Mouse (Mus musculus) kidney, postnatal 14 days (tissue): ENCODE data around the gene Sccpdh.
"Not testable (repeated sequence)": the region's sequence is repeated elsewhere in the genome, so short reads cannot be mapped to it uniquely, and the experiment has no call there.

ENCODE experiments used
- DNase-seq: peaks from one replicate; pipeline ENCODE4 v3.0.0; 2022; ENCODE audit warnings: mixed read lengths

Sccpdh gene

DNA sequence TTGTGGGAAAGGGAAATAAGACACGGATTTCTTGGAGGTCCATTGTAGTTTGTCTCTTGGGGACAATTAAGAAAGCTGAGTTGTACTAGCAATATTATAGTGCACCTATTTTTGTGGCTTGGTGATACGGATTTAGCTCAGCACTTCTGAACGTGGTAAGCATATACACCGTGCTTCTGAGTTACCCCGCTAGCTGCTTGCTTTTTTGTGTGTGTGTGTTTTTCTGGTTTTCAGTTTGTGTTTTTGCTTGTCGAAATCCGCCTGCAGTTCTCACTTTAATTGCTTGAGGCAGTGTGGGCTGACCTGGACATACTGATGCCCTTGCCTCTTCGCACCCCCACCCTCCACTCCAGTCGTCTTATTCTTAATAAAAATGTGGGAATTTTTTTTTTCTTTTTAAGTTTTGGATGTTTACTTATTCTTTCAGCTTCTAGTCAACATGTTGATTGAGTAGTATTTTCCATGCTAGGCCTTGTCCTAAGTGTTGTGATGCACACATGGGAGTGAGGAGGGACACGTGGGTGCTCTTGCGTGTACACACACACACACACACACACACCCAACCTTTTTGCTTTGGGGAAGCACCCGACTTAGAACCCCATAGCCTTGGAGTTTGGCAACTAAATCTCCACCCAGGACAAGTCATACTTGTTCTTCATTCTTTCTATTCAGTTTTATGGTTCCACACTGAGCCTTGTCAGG, 977 bp downstream of the Sccpdh start:
- peak; percentile 12 for DNase-seq

DNA sequence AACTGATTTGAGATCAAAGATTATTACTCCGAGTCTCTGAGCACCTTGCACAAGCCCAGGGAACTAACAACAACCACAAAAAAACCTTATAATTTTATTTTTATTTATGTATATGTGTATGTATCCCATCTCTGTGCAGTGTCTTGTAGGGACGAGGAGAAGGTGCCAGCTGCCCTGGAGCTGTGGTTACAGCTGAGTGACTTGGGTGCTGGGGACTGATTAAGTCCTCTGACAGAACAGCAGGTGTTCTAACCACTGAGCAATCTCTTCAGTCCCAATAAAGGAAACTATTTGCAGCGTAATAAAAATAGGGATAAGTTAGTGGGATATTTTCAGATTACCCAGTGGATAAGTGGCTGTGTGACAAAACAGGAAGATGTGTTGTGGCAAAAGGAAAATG, 6.3 kb downstream of the Sccpdh start:
- no peak for DNase-seq

DNA sequence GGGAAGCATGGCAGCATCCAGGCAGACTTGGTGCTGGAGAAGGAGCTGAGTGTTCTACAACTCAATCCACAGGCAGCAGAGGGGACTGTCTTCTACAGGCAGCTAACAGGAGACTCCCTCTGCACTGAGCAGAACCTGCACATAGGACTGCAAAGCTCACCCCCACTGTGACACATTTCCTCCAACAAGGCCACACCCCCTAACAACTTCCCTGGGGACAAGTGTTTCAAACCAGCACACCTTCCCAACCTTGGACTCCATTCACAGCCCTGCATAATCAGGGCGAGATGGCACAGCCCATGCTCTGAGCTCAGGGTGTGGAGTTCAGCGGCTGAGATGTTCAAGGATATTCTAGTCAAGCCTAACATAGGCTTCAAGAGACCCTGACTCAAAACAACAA, 9.0 kb downstream of the Sccpdh start:
- no peak for DNase-seq

DNA sequence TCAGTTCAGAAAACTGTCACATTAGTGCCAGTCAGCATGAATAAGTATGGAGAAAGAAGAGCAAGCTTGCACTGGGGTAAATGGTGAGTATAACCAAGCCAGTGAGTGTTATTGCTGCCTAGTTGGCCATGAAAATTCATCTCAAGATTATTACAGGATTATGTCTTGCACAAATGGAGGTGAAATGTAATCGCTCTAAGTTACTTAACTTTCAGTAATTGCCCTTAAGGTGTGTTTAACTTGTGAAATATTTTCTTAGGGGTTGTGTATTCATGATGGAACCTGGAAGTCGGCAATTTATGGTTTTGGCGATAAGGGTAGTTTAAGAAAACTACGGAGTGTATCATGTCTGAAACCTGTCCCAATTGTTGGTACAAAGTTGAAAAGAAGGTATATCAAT, 11.3 kb downstream of the Sccpdh start:
- DNase-seq = no peak

DNA sequence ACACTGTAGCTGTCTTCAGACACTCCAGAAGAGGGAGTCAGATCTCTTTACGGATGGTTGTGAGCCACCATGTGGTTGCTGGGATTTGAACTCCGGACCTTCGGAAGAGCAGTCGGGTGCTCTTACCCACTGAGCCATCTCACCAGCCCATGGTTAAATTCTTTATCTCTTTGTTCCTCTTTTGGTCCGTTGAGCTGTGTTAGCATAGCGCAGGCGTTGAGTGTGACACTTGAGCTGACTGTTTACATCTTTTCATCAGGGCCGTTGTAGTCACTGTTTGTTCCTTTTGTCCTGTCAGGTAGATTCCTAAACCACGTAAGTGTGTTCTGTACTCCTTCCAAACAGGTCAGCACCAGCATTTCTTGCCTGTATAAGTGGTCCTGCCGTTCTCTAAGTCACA, 14.7 kb downstream of the Sccpdh start:
- not testable (repeated sequence) for DNase-seq

DNA sequence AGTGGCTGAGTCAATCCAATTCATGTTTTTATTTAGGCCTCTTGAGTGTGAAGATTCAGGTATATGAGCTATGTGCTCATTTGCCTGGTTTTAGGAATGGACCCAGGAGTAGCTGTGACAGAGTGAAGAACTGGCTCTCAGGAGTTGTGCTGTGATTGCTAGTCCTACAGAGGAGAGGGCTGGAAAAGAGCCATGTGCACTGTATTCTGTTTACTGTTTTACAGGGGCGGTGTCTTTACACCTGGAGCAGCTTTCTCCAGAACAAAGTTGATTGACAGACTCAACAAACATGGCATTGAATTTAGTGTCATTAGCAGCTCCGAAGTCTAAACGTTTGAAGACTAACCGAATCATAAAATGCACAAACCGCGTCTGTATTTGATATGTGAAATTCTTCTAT, 18.3 kb downstream of the Sccpdh start:
- DNase-seq = no peak

DNA sequence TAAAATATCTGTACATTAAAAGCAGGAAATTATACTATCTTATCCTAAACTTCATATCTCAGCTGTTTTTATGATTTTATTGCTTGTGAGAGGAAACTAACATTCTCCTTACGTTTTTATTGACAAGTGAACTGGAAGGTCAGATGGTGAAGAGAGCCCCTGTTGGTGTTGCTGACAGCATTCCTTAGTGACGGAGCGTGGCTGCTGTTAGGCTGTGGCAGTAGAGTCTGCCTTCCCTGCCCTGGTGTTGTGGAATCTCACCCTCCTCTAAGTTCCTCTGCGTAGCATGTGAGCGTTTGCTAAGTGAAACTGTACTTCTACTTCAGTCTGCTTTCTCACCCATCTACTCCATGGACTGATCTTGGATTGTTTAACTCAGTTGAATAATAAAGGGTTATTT, 18.8 kb downstream of the Sccpdh start:
- no peak for DNase-seq

DNA sequence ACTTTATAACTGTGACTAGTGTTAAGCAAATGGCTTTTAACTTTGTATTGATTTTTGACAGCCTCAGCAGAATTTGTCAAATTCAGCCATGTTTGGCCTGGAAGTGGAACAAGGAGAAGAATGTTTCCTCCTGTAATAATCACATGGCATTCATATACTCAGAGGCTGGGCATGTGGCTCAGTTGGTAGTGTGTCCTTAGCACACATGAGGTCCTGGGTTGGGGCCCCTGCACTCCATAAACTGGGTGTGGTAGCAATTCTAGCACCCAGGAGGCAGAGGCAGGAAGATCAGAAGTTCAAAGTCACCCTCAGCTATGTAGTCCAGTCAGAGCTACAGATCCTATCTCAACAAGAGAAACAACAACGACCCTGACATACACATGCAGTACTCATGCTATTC, 19.3 kb downstream of the Sccpdh start:
- no peak for DNase-seq

DNA sequence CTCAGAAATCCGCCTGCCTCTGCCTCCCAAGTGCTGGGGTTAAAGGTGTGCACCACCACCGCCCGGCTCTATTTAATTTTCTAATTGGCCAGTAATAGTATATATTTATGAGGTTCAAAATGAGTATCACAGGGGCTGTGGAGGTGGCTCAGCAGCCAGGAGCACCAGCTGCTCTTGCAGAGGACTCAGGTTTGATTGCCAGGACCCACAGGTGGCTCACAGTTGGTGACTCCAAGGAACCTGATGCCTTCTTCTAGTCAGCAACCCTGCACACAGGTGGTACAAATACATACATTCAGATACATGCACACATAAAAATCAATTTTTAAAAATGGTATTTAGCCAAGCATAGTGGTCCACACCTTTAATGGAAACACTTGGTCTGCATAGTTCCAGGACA, 20.0 kb downstream of the Sccpdh start:
- no peak for DNase-seq

DNA sequence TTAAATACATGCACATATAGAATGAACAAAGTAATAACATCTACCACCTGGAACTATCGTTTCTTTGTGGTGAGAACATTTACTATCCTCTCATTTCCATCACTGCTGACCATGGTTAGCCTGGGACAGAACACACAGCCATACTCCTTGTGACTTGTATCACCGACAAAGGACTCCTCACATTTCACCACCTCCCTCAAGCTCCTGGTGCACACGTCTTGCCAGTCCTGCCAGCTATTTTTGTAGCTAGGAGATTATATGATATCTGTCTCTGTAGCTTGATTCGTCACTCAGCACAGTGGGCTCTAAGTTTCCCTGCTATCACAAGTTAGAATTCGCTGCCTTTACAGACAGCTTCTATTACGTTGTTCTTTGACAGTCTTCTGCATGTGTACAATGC, 20.4 kb downstream of the Sccpdh start:
- DNase-seq = no peak

DNA sequence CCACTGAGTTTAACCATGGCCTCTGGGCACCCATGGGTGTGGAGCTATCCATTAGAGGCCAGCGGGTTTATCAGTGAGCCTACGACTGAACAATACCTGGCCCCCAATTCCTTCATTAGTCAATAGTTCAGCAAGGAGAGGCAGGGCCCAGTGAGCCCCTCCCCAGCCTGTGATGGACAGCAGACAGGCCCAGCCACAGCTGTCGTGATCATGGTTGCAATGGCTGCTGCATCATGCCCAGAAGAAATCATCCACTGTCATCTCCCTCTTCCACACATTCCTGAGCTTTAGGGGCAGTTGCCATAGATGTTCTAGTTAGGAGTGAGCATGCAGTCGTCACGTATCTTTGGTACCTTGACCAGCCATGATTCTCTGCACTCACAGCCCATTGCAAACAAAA, 20.9 kb downstream of the Sccpdh start:
- no peak for DNase-seq

DNA sequence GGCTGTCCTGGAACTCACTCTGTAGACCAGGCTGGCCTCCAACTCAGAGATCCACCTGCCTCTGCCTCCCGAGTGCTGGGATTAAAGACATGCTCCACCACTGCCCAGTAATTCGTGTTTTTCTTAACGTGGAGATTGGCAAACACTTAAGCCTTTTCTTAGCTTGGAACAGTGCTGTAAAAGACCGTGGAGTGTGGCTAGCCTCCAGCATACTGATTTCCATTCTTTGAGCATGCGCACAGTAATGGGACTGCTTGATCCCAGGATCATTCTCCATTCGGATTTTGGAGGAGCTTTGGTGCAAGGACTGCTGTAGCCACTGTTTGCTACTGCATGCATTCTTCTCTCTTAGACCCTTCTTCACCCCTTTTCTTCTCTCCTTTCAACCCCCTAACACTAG, 21.5 kb downstream of the Sccpdh start:
- DNase-seq = no peak

DNA sequence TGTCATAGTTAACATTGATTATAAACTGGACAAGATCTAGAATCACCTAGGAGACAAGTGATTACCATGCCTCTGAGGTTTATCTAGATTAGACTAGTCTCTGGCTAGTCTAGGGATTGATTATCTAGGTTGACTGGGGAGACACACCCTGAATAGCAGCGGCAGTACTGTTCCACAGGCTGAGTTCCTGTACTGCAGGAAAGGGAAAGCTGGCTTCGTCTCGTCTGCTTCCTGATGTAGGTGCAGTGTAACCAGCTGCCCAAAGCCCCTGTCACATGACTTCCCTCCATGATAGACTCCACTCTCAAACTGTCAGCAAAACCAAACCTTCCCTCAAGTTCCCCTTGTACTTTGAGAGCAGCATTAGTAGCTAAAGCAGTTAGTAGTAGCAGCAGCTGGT, 36.1 kb downstream of the Sccpdh start:
- no peak for DNase-seq

DNA sequence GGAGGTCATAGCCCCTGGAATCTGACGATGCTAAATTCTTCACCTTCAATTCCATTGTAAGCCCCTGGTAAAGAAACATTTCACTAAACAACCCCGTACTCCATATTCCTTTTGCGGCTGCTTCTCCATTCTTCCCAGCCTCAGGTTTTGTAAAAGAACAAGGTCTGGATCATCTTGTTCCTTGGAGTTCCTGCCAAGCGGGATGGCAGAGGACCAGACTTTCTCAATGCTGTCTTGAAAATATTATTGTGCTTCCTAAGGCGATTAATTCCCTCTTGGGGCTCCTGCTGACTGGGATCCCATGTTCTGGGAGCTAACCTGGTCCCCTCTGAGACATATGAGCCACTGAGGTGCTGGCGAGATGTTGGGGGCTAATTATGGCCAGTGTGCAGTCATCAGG, 37.1 kb downstream of the Sccpdh start:
- no peak for DNase-seq

DNA sequence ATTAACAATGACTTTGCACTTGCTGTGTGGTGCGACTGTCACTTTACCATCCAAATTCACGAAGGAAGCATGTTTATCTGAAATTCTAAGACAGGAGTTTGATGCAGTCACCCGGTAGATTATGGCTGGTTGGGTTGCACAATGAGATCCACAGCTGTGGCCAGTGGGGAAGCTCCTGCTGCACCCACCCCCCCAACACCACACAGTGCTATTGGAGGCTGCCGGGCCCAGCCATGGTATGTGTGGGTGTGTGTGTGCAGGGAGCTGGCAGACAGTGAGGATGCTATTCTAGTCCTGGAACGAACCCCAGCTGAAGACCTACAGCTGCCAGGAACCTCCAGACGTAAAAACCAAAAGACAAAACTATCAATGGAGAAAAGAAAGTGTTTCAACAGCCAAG, 41.4 kb downstream of the Sccpdh start:
- no peak for DNase-seq

DNA sequence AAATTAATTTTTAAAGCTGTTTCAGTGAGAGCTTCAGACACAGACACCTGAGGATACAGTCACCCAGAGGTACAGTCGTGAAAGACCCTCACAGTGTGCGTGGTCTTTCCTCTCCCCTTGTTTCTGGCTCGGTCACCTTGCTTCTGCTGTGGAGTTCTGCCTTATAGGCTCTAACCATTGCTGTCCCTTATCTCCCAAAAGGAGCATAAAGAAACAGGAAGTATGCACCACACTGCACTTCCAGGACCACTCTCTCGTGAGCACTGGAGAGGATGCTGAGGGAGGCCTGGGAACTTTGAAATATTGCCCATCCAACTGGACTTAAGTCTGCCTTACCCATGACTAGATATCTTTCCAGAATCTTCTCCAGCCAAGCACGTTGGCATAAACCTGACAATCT, 42.7 kb downstream of the Sccpdh start:
- DNase-seq = no peak

DNA sequence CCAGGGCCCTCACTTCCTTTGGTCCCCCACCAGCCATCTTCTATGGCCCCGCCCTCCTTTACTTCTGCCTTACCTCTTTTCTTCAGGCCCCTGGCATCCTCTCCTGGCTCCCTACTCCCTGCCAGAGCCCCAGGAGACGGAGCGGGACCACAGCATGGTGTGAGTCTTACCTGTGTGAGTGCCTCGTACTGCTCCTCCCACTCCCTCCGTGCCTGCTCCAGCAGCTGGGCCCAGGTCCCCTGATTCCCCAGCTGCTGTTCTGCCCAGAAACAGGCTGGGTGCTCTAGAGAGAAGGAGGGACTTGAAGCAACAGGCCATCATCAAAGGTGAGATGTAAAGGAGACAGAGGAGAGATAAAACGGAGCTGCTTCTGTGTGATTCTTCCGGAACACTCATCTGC, 44.6 kb downstream of the Sccpdh start:
- DNase-seq = no peak

DNA sequence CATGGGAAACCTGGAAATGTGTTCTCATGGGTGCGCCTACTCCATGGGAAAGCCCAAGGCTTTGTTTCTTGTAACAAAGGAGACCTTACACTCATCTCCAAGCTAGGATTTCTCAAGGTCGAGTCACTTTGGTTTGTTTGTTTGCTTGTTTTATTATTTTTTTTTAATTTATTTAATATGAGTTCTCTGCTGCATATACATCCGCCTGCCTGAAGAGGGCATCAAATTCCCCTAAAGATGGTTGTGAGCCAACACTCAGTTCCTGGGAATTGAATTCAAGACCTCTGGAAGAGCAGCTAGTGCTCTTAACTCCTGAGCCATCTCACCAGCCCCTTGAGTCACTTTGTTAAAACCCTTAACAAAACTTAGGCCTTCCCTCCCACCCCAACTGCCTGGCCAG, 45.4 kb downstream of the Sccpdh start:
- DNase-seq = no peak

DNA sequence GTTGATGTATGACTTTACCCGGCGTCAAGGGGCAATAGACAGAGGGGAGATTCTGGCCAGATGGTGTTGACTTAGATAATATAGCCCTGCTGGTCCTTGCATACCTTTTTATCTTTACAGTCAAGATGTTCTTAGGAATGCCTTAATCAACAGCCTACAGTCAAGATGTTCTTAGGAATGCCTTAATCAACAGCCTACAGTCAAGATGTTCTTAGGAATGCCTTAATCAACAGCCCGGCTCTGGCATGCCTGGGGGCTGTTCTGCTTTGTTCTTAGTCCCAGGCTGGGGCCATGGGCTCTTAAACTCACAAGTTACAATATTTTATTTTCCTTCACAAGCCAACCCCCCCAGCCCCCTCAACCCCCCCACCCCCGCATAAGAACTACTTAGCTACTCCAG, 47.3 kb downstream of the Sccpdh start:
- DNase-seq = not testable (repeated sequence)

DNA sequence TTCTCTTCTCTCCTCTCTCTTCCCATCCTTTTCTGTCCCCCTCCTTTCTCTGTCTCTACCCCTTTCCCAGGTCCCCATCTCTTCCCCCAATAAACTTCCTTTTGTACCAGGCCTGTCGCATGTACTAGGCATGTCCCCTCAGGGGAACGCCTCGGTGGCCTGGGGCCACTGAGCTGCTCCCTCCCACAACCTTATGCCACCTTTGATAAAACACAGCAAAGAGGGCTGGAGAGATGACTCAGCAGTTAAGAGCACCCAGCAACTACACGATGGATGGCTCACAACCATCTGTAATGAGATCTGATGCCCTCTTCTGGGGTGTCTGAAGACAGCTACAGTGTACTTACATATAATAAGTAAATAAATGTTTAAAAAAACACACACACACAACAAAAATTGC, 47.8 kb downstream of the Sccpdh start:
- no peak for DNase-seq

DNA sequence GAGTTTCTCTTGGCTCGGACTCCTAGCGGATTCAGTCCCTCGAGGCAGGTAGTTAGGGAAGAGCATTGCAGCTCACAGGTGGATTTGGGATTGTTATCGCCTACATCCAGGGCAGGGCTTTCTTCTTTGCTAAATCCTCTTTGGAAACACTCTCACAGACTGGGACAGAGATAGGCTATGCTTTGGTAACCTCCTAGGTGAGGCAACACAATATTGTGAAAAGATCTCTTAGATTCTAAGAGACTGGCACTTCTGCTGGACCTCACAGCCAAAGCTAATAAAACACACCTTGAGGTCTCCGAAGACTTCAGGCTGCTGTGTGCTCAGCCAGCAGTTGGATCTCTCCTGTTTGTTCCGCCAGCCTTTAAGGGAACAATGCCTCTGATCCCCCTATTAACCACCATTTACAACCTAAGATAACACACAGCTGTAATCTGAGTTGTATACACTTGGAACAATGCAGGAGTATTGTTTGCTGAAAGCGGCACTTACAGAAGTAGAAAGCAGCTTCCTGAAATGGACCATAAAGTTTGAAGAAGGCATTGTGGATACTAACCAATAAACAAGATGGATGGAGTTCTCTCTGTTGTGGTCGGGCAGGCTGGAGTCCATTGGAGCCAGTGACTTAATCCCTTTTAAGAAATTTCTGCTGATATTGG, 54.9 kb downstream of the Sccpdh start:
- DNase-seq = no peak

DNA sequence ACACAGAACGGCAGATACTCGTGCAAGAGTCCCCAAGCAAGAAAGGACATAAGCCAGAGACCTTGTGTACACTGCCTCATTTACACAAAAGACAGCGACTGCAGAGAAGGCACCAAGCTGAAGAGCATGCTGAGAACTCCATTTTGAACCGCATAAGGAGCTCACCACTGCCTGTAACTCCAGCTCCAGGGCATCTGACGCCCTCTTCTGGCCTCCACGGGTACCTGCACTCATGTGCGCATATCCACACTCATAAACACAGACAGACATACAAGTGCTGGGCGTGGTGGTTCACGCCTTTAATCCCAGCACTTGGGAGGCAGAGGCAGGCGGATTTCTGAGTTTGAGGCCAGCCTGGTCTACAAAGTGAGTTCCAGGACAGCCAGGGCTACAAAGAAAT, 60.7 kb downstream of the Sccpdh start:
- DNase-seq = no peak

DNA sequence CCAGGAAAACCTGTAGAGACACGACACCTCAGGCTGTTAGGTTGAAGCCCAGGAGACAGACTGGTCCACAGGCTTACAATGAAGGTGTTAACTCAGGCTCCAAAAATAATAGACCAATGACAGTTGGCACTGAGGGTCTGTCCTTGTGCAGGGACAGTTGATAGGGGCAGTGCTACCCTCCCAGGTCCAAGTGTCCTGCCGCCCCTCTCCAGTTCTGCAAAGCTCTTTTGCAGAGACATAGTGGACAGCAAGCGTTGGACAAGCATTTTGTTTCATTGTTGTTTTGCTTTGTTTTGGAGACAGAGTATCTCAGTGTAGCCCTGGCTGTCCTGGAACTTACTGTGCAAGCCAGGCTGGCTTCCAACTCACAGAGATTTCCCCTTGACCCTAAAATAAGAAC, 63.4 kb downstream of the Sccpdh start:
- no peak for DNase-seq

DNA sequence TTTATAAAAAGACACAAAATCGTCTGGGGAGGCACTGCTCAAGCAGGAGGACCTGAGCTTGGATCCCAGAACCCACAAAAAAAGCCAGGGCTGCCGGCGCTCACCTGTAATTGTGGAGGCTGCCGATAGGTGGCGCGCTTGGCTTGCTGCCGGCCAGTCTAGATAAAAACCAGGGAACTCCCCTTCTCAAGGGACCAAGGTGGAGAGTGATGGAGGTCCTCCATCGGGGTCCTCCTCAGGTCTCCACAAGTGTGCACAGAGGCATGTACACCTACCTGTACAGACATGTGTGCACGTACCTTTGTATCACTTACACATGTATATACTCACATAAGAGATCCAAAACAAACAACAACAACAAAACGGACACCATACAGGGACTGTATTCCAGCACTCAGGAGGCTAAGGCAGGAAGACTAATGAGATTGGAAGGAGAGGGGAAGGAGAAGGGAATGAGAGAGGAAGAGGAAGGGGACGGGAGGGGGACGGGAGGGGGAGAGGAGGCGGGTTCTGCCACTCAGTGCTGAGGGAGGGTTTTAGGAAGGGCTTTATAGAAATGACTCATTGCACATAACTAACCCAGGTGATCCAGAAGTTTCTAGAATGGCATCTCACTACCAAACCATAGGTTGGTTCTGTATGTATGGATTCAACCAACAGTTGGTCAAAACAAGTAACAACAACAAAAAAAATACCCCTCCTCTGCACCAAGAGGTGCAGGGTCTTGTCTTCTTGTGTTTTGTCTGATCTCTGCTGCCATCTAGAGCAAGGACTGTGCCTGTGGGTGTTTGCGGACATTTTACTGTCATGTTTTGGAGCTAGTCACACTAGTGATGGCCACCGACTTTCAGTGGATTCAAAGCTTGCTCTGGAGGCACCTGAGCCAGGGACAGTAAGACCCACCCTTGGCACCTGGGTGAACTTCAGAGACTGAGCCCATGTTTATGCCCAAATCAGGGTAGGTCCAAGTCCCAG, 66.8 kb downstream of the Sccpdh start:
- peak; percentile 63 for DNase-seq
